Mouse (Mus musculus): ENCODE results near the gene Pdap1. TPM values are rescaled to one million over a fixed set of nuclear protein-coding genes. Genes with fewer than 3 reads are reported as not detected.

Pdap1 gene
- polyA plus RNA-seq (2012; rRNA removed): 8.5 and 18.7 TPM in 2 replicates

GRCm38 (mm10) chr5:145139571-145140519 lies at the start of gene Pdap1, which contains the start of gene Bud31:
Pdap1 (minus strand) TSS chr5:145140238.
Bud31 (plus strand) TSS chr5:145140362.
- WGBS: under 1% methylated on average over 84 of the region's 84 CpGs
- H3K4me3 ChIP-seq (ENCODE audit: low read depth, low read length): peak within 1 kb of the TSS; percentile 82
- peaks cover 4% of the 10 kb centered on the region; the same call in 1 of the 2 replicates for H3K4me1 ChIP-seq (ENCODE audit: control insufficient read depth, insufficient read depth, insufficient read length, low read length)

DNA sequence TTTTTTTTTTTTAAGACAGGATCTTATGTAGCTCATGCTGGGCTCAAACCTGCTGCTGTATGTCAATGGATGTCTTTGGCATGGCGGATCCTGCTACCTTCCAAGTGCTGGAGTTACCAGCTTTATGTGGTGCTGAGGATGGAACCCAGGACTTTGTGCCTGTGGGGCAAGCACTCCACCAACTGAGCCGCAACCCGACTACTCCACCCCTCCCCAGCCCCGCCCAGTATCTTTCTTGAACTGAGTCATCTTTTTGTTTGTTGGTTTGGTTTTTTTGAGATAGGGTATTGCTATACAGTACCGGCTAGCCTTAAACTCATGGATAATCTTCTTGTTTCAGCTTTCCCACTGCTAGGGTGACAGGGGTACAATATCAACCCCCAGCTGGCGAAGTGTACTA lies 49.4 kb upstream of the Pdap1 start:
- H3K4me3 ChIP-seq (ENCODE audit: low read depth, low read length): no peak overlapping the region
- no peak for TF ChIP-seq POLR2A (IDR thresholded peaks at IDR 0.05; ENCODE audit: low read depth, low read length)
- TF ChIP-seq CTCF (IDR thresholded peaks at IDR 0.05; ENCODE audit: extremely low read depth, insufficient read length, insufficient replicate concordance, low read depth, low read length): no peak
- no peak overlapping the region for H3K27ac ChIP-seq (ENCODE audit: insufficient read depth, low read depth, low read length)
- no peaks in the 10 kb centered on the region for H3K27me3 ChIP-seq (ENCODE audit: control insufficient read depth, insufficient read depth, low read length)
- WGBS: 67% methylated on average over 6 of the region's 6 CpGs
- H3K36me3 ChIP-seq (ENCODE audit: control insufficient read depth, insufficient read depth, low read length): peaks cover 32% of the 10 kb centered on the region
- H3K4me1 ChIP-seq (ENCODE audit: control insufficient read depth, insufficient read depth, insufficient read length, low read length): peaks cover 6% of the 10 kb centered on the region; the same call in 1 of the 2 replicates

More at GRCm38 (mm10) chr5:145139571-145140519, at the start of gene Pdap1, which contains the start of gene Bud31:
- peak within 1 kb of the TSS; percentile 96 for H3K27ac ChIP-seq (ENCODE audit: insufficient read depth, low read depth, low read length)
- peaks cover 37% of the 10 kb centered on the region for H3K36me3 ChIP-seq (ENCODE audit: control insufficient read depth, insufficient read depth, low read length)
- TF ChIP-seq POLR2A (IDR thresholded peaks at IDR 0.05; ENCODE audit: low read depth, low read length) (peak; percentile 85), CTCF (IDR thresholded peaks at IDR 0.05; ENCODE audit: extremely low read depth, insufficient read length, insufficient replicate concordance, low read depth, low read length) (no peak)
- no peaks in the 10 kb centered on the region for H3K27me3 ChIP-seq (ENCODE audit: control insufficient read depth, insufficient read depth, low read length)

GRCm38 (mm10) chr5:145185244-145185643 lies 45.2 kb upstream of the Pdap1 start:
- H3K36me3 ChIP-seq (ENCODE audit: control insufficient read depth, insufficient read depth, low read length): peaks cover 64% of the 10 kb centered on the region
- TF ChIP-seq CTCF (IDR thresholded peaks at IDR 0.05; ENCODE audit: extremely low read depth, insufficient read length, insufficient replicate concordance, low read depth, low read length) (no peak), POLR2A (IDR thresholded peaks at IDR 0.05; ENCODE audit: low read depth, low read length) (no peak)
- 89% methylated on average over 2 of the region's 2 CpGs for WGBS
- no peaks in the 10 kb centered on the region for H3K27me3 ChIP-seq (ENCODE audit: control insufficient read depth, insufficient read depth, low read length)
- H3K4me1 ChIP-seq (ENCODE audit: control insufficient read depth, insufficient read depth, insufficient read length, low read length): peaks cover 2% of the 10 kb centered on the region; the same call in 1 of the 2 replicates
- no peak overlapping the region for H3K27ac ChIP-seq (ENCODE audit: insufficient read depth, low read depth, low read length)
- no peak overlapping the region for H3K4me3 ChIP-seq (ENCODE audit: low read depth, low read length)

GRCm38 (mm10) chr5:145178461-145178980 lies 38.5 kb upstream of the Pdap1 start:
- Histone ChIP-seq H3K4me1 (ENCODE audit: control insufficient read depth, insufficient read depth, insufficient read length, low read length) (no peaks in the 10 kb centered on the region), H3K27ac (ENCODE audit: insufficient read depth, low read depth, low read length) (no peak overlapping the region), H3K36me3 (ENCODE audit: control insufficient read depth, insufficient read depth, low read length) (peaks cover 71% of the 10 kb centered on the region), H3K27me3 (ENCODE audit: control insufficient read depth, insufficient read depth, low read length) (no peaks in the 10 kb centered on the region), H3K4me3 (ENCODE audit: low read depth, low read length) (no peak overlapping the region)
- WGBS: 79% methylated on average over 18 of the region's 18 CpGs
- no peak for TF ChIP-seq POLR2A (IDR thresholded peaks at IDR 0.05; ENCODE audit: low read depth, low read length)
- no peak for TF ChIP-seq CTCF (IDR thresholded peaks at IDR 0.05; ENCODE audit: extremely low read depth, insufficient read length, insufficient replicate concordance, low read depth, low read length)

GRCm38 (mm10) chr5:145167306-145167661 lies 27.2 kb upstream of the Pdap1 start:
- no peak for TF ChIP-seq CTCF (IDR thresholded peaks at IDR 0.05; ENCODE audit: extremely low read depth, insufficient read length, insufficient replicate concordance, low read depth, low read length)
- TF ChIP-seq POLR2A (IDR thresholded peaks at IDR 0.05; ENCODE audit: low read depth, low read length): no peak
- Histone ChIP-seq H3K4me3 (ENCODE audit: low read depth, low read length) (peak overlapping the region; percentile 91), H3K27ac (ENCODE audit: insufficient read depth, low read depth, low read length) (0 out of 2 replicates have a peak overlapping the region, but pooled peaks have one; percentile 15), H3K36me3 (ENCODE audit: control insufficient read depth, insufficient read depth, low read length) (peaks cover 22% of the 10 kb centered on the region), H3K27me3 (ENCODE audit: control insufficient read depth, insufficient read depth, low read length) (no peaks in the 10 kb centered on the region), H3K4me1 (ENCODE audit: control insufficient read depth, insufficient read depth, insufficient read length, low read length) (peaks cover 3% of the 10 kb centered on the region; the same call in 1 of the 2 replicates)
- under 1% methylated on average over 28 of the region's 28 CpGs for WGBS

- WGBS: under 1% methylated on average over 51 of the region's 51 CpGs
- 0 out of 2 replicates have a peak, but pooled peaks have one; percentile 5 for TF ChIP-seq CTCF (IDR thresholded peaks at IDR 0.05; ENCODE audit: extremely low read depth, insufficient read length, insufficient replicate concordance, low read depth, low read length)
- peak; percentile 68 for TF ChIP-seq POLR2A (IDR thresholded peaks at IDR 0.05; ENCODE audit: low read depth, low read length)
- peaks cover 18% of the 10 kb centered on the region for H3K36me3 ChIP-seq (ENCODE audit: control insufficient read depth, insufficient read depth, low read length)
- H3K4me3 ChIP-seq (ENCODE audit: low read depth, low read length): peak within 1 kb of the TSS; percentile 91
- H3K27ac ChIP-seq (ENCODE audit: insufficient read depth, low read depth, low read length): peak within 1 kb of the TSS; percentile 72
- peaks cover 3% of the 10 kb centered on the region; the same call in 1 of the 2 replicates for H3K4me1 ChIP-seq (ENCODE audit: control insufficient read depth, insufficient read depth, insufficient read length, low read length)
- no peaks in the 10 kb centered on the region for H3K27me3 ChIP-seq (ENCODE audit: control insufficient read depth, insufficient read depth, low read length)
Observed at GRCm38 (mm10) chr5:145166536-145167305, 26.7 kb upstream of the Pdap1 start, which contains the start of the genes Ptcd1 and Cpsf4. Ptcd1 (minus strand) TSS chr5:145167108. Cpsf4 (plus strand) TSS chr5:145167213.

All from small intestine, adult 2 months (tissue).